Mouse (Mus musculus) kidney, adult 2 months (tissue): Measurements from ENCODE around the gene Ralgps1.

Source experiments
- CTCF ChIP-seq: fragments of 200-500 bp; conservative IDR thresholded peaks from 2 replicates; pipeline ENCODE4 v1.5.1; 2011; ENCODE audit warnings: low read depth, mild to moderate bottlenecking, control low read depth, low read length, moderate library complexity, mixed read lengths; ENCODE audit not compliant: insufficient read depth, insufficient read length
- POLR2A ChIP-seq: fragments of 200-500 bp; IDR thresholded peaks from one replicate; pipeline ENCODE4 v1.6.1; 2011; ENCODE audit warnings: low read depth, low read length, control low read depth

DNA sequence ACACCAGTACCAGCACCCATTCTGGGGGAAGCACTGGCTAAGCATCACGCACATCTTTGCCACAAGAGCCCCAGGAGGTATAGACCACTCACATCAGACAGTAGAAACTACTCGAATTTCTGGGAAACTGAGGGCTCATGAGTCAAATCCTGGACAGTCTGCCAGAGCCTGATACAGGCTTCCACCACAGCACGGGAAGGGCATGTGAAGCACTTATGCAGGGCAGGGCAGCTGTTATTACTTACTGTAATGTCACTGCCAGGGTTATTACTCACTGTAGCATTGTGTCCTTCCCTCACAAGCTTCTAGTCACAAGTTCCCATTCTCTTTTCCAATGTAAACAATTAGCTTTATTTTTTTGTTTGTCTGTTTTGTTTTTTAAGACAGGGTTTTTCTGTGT, 27.9 kb downstream of the Ralgps1 start:
- TF ChIP-seq POLR2A (no peak), CTCF (no peak)
